ENCODE assay signal across 8 mouse cellular contexts in the genomic region with DNA sequence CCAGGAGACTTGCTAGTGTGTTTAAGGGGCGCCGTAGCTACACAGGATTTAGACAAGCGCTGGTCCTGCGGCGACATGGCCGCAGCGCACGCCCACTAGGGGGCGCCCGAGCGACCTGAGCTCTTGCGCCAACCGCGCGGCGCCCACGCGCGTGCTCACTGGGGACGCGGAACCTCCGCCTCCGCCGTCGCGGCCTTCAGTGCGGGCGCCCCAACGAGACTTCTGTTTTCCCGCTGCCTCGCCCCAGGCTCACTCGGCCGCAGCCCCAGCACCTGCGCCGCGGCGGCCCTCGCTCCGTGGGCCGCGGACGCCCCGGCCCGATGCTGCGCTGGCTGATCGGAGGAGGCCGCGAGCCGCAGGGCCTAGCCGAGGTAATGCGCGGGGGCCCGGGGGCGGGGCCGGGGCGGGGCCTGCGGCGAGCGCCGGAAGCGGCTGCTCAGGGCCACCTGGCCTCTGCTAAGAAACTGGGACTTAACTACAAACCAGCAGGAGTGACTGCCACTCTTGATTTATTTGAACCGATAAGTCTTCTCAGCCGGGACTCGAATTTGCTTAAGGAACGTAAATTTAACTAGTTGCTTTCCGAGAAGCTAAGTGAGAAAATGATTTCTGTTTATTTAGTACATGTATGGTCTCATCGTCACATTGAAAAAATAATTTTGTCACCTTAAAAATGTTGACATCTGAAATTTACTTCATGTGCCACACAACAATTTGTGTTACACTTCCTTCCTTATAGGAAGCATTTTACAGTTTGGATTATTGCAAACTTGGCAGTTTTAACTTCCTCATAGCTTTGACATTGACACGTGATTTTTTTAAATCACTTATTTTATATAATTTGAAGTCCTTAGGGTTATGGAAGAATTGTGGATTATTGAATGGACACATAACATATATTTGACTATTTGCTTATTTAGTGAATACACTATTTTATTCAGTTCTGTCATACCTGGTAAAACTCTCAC. TPM values are rescaled to one million over a fixed set of nuclear protein-coding genes. Genes with fewer than 3 reads are reported as not detected.
DNase-seq lines count a peak whose midpoint lies in the region; ATAC-seq and TF ChIP-seq lines count a peak whose summit lies in the region.

TSS of gene Wdr41 (plus strand) at position 126 of the 968 bp plus-strand sequence.

- H3K27me3 ChIP-seq in C2C12 (ENCODE audit: control insufficient read depth, insufficient read depth, insufficient read length) (peaks cover 10% of the 10 kb centered on the region), myocyte (ENCODE audit: control insufficient read depth, insufficient read depth, insufficient read length) (peaks cover 20% of the 10 kb centered on the region)
- no peaks in the 10 kb centered on the region; the same call in 1 of the 2 replicates for H3K27me3 ChIP-seq in erythroblast, embryonic 14.5 days (ENCODE audit: control insufficient read depth)
- no peaks in the 10 kb centered on the region for H3K27me3 ChIP-seq in heart, embryonic 11.5 days (ENCODE audit: control insufficient read depth, insufficient read depth, low read length)
- no peaks in the 10 kb centered on the region for H3K27me3 ChIP-seq in kidney, embryonic 16.5 days (ENCODE audit: insufficient read depth, low read length)
- H3K27me3 ChIP-seq in liver, adult 2 months (ENCODE audit: control insufficient read depth, insufficient read depth, low read length) = no peaks in the 10 kb centered on the region
- no peaks in the 10 kb centered on the region for H3K27me3 ChIP-seq in splenic B cell, adult 2 months (ENCODE audit: control insufficient read depth, insufficient read depth, low read length, poor library complexity, severe bottlenecking)

- H3K79me2 ChIP-seq in C2C12 (ENCODE audit: control insufficient read depth, insufficient read depth) (no peaks in the 10 kb centered on the region), myocyte (ENCODE audit: control insufficient read depth, insufficient read depth) (no peaks in the 10 kb centered on the region)
- H3K79me2 ChIP-seq in liver, adult 2 months (ENCODE audit: control insufficient read depth, insufficient read depth, low read length) = no peaks in the 10 kb centered on the region

- WGBS in heart, embryonic 11.5 days (ENCODE audit: insufficient replicate concordance) = 2% methylated on average over 65 of the region's 68 CpGs
- WGBS in kidney, embryonic 16.5 days = 2% methylated on average over 68 of the region's 68 CpGs
- WGBS in liver, adult 2 months = under 1% methylated on average over 68 of the region's 68 CpGs

- peak within 1 kb of the TSS; percentile 98 for H3K9ac ChIP-seq in heart, embryonic 11.5 days (ENCODE audit: low read depth, low read length)
- H3K9ac ChIP-seq in kidney, embryonic 16.5 days (replicated peaks; ENCODE audit: low read length) = peak within 1 kb of the TSS; percentile 99
- H3K9ac ChIP-seq in liver, adult 2 months (ENCODE audit: low read depth, low read length) = peak within 1 kb of the TSS; percentile 99

- H3K27ac ChIP-seq in heart, embryonic 11.5 days (ENCODE audit: low read depth, low read length) = peak within 1 kb of the TSS; percentile 93
- H3K27ac ChIP-seq in kidney, embryonic 16.5 days (ENCODE audit: low read length) = peak within 1 kb of the TSS; percentile 98
- H3K27ac ChIP-seq in liver, adult 2 months (replicated peaks; ENCODE audit: insufficient read depth, low read depth, low read length) = peak within 1 kb of the TSS; percentile 98

- H3K36me3 ChIP-seq in C2C12 (ENCODE audit: control insufficient read depth, insufficient read depth) (no peaks in the 10 kb centered on the region), myocyte (ENCODE audit: control insufficient read depth, insufficient read depth) (peaks cover 11% of the 10 kb centered on the region)
- H3K36me3 ChIP-seq in erythroblast, embryonic 14.5 days (ENCODE audit: control insufficient read depth) = peaks cover 6% of the 10 kb centered on the region
- no peaks in the 10 kb centered on the region for H3K36me3 ChIP-seq in heart, embryonic 11.5 days (ENCODE audit: control insufficient read depth, insufficient read depth, low read length)
- H3K36me3 ChIP-seq in kidney, embryonic 16.5 days (ENCODE audit: insufficient read depth, low read length) = no peaks in the 10 kb centered on the region
- H3K36me3 ChIP-seq in liver, adult 2 months (ENCODE audit: control insufficient read depth, insufficient read depth, low read length) = 0 out of 2 replicates have a peak, but pooled peaks cover 2% of the 10 kb centered on the region
- no peaks in the 10 kb centered on the region for H3K36me3 ChIP-seq in splenic B cell, adult 2 months (ENCODE audit: control insufficient read depth, insufficient read depth, low read length, poor library complexity, severe bottlenecking)

- peaks cover 2% of the 10 kb centered on the region for H3K79me3 ChIP-seq in C2C12 (ENCODE audit: low read depth)

- peak; percentile 97 for DNase-seq in brain, embryonic 14.5 days (ENCODE audit: low read depth)
- DNase-seq in liver, adult 2 months (ENCODE audit: extremely low read depth, low read depth, low spot score) = peak; percentile 79
- DNase-seq in splenic B cell, adult 2 months (ENCODE audit: low read depth, low spot score) = peak; percentile 96

- peak within 1 kb of the TSS; percentile 89 for H3ac ChIP-seq in C2C12 (ENCODE audit: control insufficient read depth, insufficient read length, low read depth)
- peak within 1 kb of the TSS; percentile 72 for H3ac ChIP-seq in myocyte (ENCODE audit: control insufficient read depth, insufficient read length)

- peaks cover 10% of the 10 kb centered on the region for H3K4me1 ChIP-seq in erythroblast, embryonic 14.5 days (ENCODE audit: control insufficient read depth)
- peaks cover 7% of the 10 kb centered on the region; the same call in 1 of the 2 replicates for H3K4me1 ChIP-seq in heart, embryonic 11.5 days (ENCODE audit: control insufficient read depth, insufficient read depth, low read length)
- H3K4me1 ChIP-seq in kidney, embryonic 16.5 days (ENCODE audit: insufficient read depth, low read length) = peaks cover 12% of the 10 kb centered on the region
- H3K4me1 ChIP-seq in liver, adult 2 months (ENCODE audit: control insufficient read depth, insufficient read depth, low read length) = peaks cover 1% of the 10 kb centered on the region; the same call in 1 of the 2 replicates

- H3K4me3 ChIP-seq in C2C12 (ENCODE audit: insufficient read depth, poor library complexity, severe bottlenecking) (peak within 1 kb of the TSS; percentile 43), myocyte (peak within 1 kb of the TSS; percentile 24)
- peak within 1 kb of the TSS; percentile 84 for H3K4me3 ChIP-seq in erythroblast, embryonic 14.5 days (replicated peaks)
- peak within 1 kb of the TSS; percentile 82 for H3K4me3 ChIP-seq in heart, embryonic 11.5 days (ENCODE audit: low read depth, low read length)
- peak within 1 kb of the TSS; percentile 78 for H3K4me3 ChIP-seq in kidney, embryonic 16.5 days (ENCODE audit: low read length)
- peak within 1 kb of the TSS; percentile 92 for H3K4me3 ChIP-seq in liver, adult 2 months (ENCODE audit: insufficient read depth, low read depth, low read length)

- peak; percentile 95 for ATAC-seq in heart, embryonic 11.5 days (replicated peaks; ENCODE audit: insufficient number of reproducible peaks, low FRiP score, low TSS enrichment)
- peak; percentile 98 for ATAC-seq in kidney, embryonic 16.5 days (ENCODE audit: low FRiP score, low TSS enrichment)

- H3K4me2 ChIP-seq in heart, embryonic 11.5 days = peak within 1 kb of the TSS; percentile 57
- H3K4me2 ChIP-seq in kidney, embryonic 16.5 days (replicated peaks; ENCODE audit: low read depth, low read length) = peak within 1 kb of the TSS; percentile 58
- H3K4me2 ChIP-seq in myocyte (ENCODE audit: low read depth) = peak within 1 kb of the TSS; percentile 74

- peak; percentile 99 for TF ChIP-seq CTCF in C2C12 (IDR thresholded peaks at IDR 0.05; ENCODE audit: control insufficient read depth, insufficient read depth, insufficient read length)
- peak; percentile 99 for TF ChIP-seq CTCF in brain, embryonic 14.5 days (IDR thresholded peaks at IDR 0.05; ENCODE audit: borderline replicate concordance, extremely low read depth, insufficient read depth, insufficient read length)
- TF ChIP-seq CTCF in liver, adult 2 months (IDR thresholded peaks at IDR 0.05; ENCODE audit: low read depth, low read length) = peak; percentile 92

- H3K9me3 ChIP-seq in erythroblast, embryonic 14.5 days (ENCODE audit: control insufficient read depth, low read length) = no peaks in the 10 kb centered on the region
- H3K9me3 ChIP-seq in heart, embryonic 11.5 days (replicated peaks; ENCODE audit: control insufficient read depth, low read length) = no peaks in the 10 kb centered on the region
- H3K9me3 ChIP-seq in kidney, embryonic 16.5 days (ENCODE audit: low read length) = no peaks in the 10 kb centered on the region

- TF ChIP-seq POLR2A in brain, embryonic 14.5 days (IDR thresholded peaks at IDR 0.05; ENCODE audit: borderline replicate concordance, extremely low read depth, insufficient read depth, insufficient read length, poor library complexity, severe bottlenecking) = peak; percentile 60
- 0 out of 2 replicates have a peak, but pooled peaks have one; percentile 10 for TF ChIP-seq POLR2A in liver, adult 2 months (IDR thresholded peaks at IDR 0.05; ENCODE audit: extremely low read depth, insufficient read depth, low read length)
- TF ChIP-seq POLR2A in myocyte (IDR thresholded peaks at IDR 0.05; ENCODE audit: insufficient read length, low read depth) = peak; percentile 58

TF ChIP-seq in C2C12, 6 proteins besides CTCF, POLR2A, EP300 and RAD21:
- peak; percentile 17 for TF ChIP-seq USF1 (IDR thresholded peaks at IDR 0.05; ENCODE audit: low read depth)
- TF ChIP-seq MYOG (IDR thresholded peaks at IDR 0.05; ENCODE audit: control insufficient read depth, extremely low read depth, insufficient read length) = no peak
- peak; percentile 41 for TF ChIP-seq MAX (IDR thresholded peaks at IDR 0.05)
TF ChIP-seq in C2C12: peak in this region for 2.

TF ChIP-seq in myocyte, 11 proteins besides CTCF, POLR2A, EP300 and RAD21 (continues in another document):
- TF ChIP-seq USF1 (IDR thresholded peaks at IDR 0.05; ENCODE audit: low read depth) = no peak
- TF ChIP-seq MYOD1 (IDR thresholded peaks at IDR 0.05; ENCODE audit: control insufficient read depth in 1 of 3, insufficient read length in 2 of 3, low read depth in 2 of 3) = peak in 2 of 3 experiments; percentile 31 to 58
- no peak for TF ChIP-seq MAX (IDR thresholded peaks at IDR 0.05; ENCODE audit: low read depth)
- TF ChIP-seq SRF (IDR thresholded peaks at IDR 0.05; ENCODE audit: control insufficient read depth, insufficient read length, low read depth) = peak; percentile 26
- no peak for TF ChIP-seq TCF3 (IDR thresholded peaks at IDR 0.05; ENCODE audit: insufficient read length, low read depth)

RNA-seq across cellular contexts. Expression of gene Wdr41, which starts in this region (rescaled TPM):
- 6.8 TPM for polyA plus RNA-seq in C2C12 (2012; fragmentation: generic; extraction: Trizol)
- 19.4 and 22.9 TPM in 2 replicates for polyA plus RNA-seq in brain, embryonic 14.5 days (2012; rRNA removed)
- polyA plus RNA-seq in erythroblast, embryonic 14.5 days (2012) = 0.04 and 0.07 TPM in 2 replicates
- 16.3 and 20.8 TPM in 2 replicates for polyA plus RNA-seq in heart, embryonic 11.5 days (2014; fragmentation: Nextera tagmentation; extraction: Ambion mirVana)
- polyA plus RNA-seq in kidney, embryonic 16.5 days (2015; fragmentation: Nextera tagmentation; extraction: Ambion mirVana) = 22.4 and 23.2 TPM in 2 replicates
- total RNA-seq in liver, adult 2 months (2014; rRNA removed) = 8.9 and 10.1 TPM in 2 replicates
- 5.0 and 6.1 TPM in 2 replicates for polyA plus RNA-seq in liver, adult 2 months (2012; rRNA removed)
- 8.6 TPM for polyA plus RNA-seq in myocyte (2012; fragmentation: generic; extraction: Trizol)

Comparison
In these comparisons a context has a peak if more than half of its experiments do, and no peak if none do; other contexts are left out.
1. Peak in every context shown above with its lines: DNase-seq, ATAC-seq, H3K4me3 ChIP-seq and H3K27ac ChIP-seq.
2. H3K4me3 ChIP-seq: peak in every context shown above with its lines; median percentile 92 in liver, adult 2 months; 84 in erythroblast, embryonic 14.5 days; 82 in heart, embryonic 11.5 days; 78 in kidney, embryonic 16.5 days; 43 in C2C12; 24 in myocyte.
3. POLR2A ChIP-seq: peak in every context shown above with its lines; median percentile 60 in brain, embryonic 14.5 days; 58 in myocyte; 10 in liver, adult 2 months.